Mouse (Mus musculus) small intestine, adult 2 months (tissue): ENCODE data around the gene Ephb1.

Experiments
- CTCF ChIP-seq: fragments of 200-500 bp; IDR thresholded peaks from 2 replicates; pipeline ENCODE4 v1.5.1; 2012; ENCODE audit warnings: low read depth, mild to moderate bottlenecking, control low read depth, inconsistent platforms, low read length, moderate library complexity, mixed read lengths; ENCODE audit not compliant: insufficient replicate concordance, insufficient read length; ENCODE audit errors: extremely low read depth
- POLR2A ChIP-seq: fragments of 200-500 bp; IDR thresholded peaks from 2 replicates; pipeline ENCODE4 v1.6.1; 2012; ENCODE audit warnings: low read depth, mild to moderate bottlenecking, control low read depth, inconsistent platforms, low read length, moderate library complexity

DNA sequence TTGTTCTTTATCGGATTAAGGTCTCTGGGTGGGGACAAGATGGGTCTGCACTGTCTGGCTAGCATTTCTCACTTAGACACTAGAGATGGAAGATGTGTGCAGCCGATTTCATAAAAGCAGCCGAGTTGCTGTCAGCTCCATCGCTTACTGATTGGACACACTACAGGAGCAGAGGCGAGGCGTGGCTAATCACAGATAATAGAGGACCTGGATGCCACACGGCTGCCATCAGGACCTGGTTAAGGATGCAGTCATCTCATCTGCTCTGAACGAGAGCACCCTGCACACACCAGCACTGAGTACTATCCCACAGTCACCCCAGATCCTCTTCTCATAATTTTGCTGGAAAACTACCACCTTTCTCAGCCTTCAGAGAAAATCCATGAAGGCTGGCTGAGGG lies 419.6 kb downstream of the Ephb1 start:
- no peak for TF ChIP-seq CTCF
- no peak for TF ChIP-seq POLR2A
